Mouse (Mus musculus): ENCODE measurements around the gene Syt1. TPM values are rescaled to one million over a fixed set of nuclear protein-coding genes. Genes with fewer than 3 reads are reported as not detected.
A peak's percentile ranks its signal among the peaks of the same experiment; 100 is the strongest.

Syt1 gene
- polyA plus RNA-seq, 1 experiment = 748 TPM

- H3K4me1 ChIP-seq (ENCODE audit: control insufficient read depth, insufficient read depth, low read length) = no peaks in the 10 kb centered on the region; the same call in 1 of the 2 replicates
- TF ChIP-seq POLR2A (IDR thresholded peaks at IDR 0.05; ENCODE audit: extremely low read depth, insufficient read depth, low read length) = no peak
- TF ChIP-seq CTCF (IDR thresholded peaks at IDR 0.05; ENCODE audit: extremely low read depth, insufficient read depth, low read length) = no peak
- no peak overlapping the region for H3K4me3 ChIP-seq (ENCODE audit: insufficient read depth, low read length)
- no peak overlapping the region; the same call in 1 of the 2 replicates for H3K27ac ChIP-seq (ENCODE audit: insufficient read depth, low read length)
These were observed 540.3 kb downstream of the Syt1 start for GRCm38 (mm10) chr10:108470319-108470955.

DNA sequence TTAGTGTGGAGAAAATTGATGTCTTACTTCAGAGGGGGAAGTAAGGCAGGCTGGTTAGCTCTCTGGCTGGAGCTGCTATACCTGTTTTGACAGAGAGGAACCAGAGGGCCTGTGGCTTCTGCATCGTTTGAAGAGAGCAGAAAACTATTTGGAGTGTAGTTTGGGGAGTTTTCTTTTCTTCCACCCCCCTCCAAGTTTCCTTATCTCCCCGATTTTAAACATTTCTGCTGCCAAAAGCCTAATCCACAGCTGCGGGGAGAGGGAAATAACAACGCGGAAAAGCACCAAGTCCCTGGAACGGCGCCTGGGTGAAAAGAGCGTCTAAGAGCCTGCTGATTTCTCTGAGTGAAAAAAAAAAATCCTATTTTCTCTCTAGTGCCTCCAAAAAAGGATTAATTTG lies 544.2 kb downstream of the Syt1 start:
- no peak overlapping the region for H3K4me3 ChIP-seq (ENCODE audit: insufficient read depth, low read length)
- no peak overlapping the region for H3K27ac ChIP-seq (ENCODE audit: insufficient read depth, low read length)
- TF ChIP-seq POLR2A (IDR thresholded peaks at IDR 0.05; ENCODE audit: extremely low read depth, insufficient read depth, low read length) (no peak), CTCF (IDR thresholded peaks at IDR 0.05; ENCODE audit: extremely low read depth, insufficient read depth, low read length) (no peak)
- no peaks in the 10 kb centered on the region; the same call in 1 of the 2 replicates for H3K4me1 ChIP-seq (ENCODE audit: control insufficient read depth, insufficient read depth, low read length)

DNA sequence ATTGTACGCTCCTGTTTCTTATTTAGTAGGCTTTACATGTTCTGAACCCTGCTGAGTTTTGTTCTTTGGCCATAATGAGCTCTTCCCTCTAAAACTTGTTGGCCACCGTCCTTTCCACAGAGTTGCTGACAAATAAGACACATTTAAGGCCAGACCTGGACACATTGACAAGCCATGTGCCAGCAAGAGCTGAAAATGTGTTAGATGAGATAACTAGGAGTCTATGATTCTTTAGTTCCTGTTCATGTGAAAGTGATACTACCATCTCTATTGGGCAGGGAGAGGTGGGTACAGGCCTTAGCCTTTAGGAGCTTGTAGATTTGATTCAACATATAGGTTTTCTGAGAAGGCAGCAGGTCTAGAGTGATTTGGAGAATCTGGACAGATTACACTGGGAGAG lies 548.9 kb downstream of the Syt1 start:
- H3K27ac ChIP-seq (ENCODE audit: insufficient read depth, low read length) = no peak overlapping the region
- peaks cover under 1% of the 10 kb centered on the region for H3K4me1 ChIP-seq (ENCODE audit: control insufficient read depth, insufficient read depth, low read length)
- TF ChIP-seq POLR2A (IDR thresholded peaks at IDR 0.05; ENCODE audit: extremely low read depth, insufficient read depth, low read length) = no peak
- no peak for TF ChIP-seq CTCF (IDR thresholded peaks at IDR 0.05; ENCODE audit: extremely low read depth, insufficient read depth, low read length)
- H3K4me3 ChIP-seq (ENCODE audit: insufficient read depth, low read length) = no peak overlapping the region

GRCm38 (mm10) chr10:108457054-108457453 lies 553.7 kb downstream of the Syt1 start:
- Histone ChIP-seq H3K27ac (ENCODE audit: insufficient read depth, low read length) (peak overlapping the region; percentile 47), H3K4me3 (ENCODE audit: insufficient read depth, low read length) (no peak overlapping the region), H3K4me1 (ENCODE audit: control insufficient read depth, insufficient read depth, low read length) (peaks cover 2% of the 10 kb centered on the region)
- TF ChIP-seq POLR2A (IDR thresholded peaks at IDR 0.05; ENCODE audit: extremely low read depth, insufficient read depth, low read length) (no peak), CTCF (IDR thresholded peaks at IDR 0.05; ENCODE audit: extremely low read depth, insufficient read depth, low read length) (no peak)

DNA sequence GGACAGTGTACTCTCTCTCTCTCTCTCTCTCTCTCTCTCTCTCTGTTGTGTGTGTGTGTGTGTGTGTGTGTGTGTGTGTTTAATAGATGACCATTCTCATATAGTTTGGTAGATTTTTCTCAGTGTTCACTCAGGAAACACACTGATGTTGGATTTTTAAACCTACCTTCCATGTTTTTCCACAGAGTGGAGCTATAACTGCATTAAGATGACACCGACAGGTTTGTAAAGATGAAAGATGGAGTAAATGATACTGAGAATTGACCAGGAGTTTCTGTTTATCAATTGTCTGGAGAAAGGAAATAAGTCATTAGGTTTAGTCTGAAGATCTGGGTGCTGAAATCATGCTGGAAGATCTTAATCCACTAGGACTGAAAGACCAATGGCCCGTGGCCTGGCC lies 554.9 kb downstream of the Syt1 start:
- peaks cover 3% of the 10 kb centered on the region for H3K4me1 ChIP-seq (ENCODE audit: control insufficient read depth, insufficient read depth, low read length)
- TF ChIP-seq POLR2A (IDR thresholded peaks at IDR 0.05; ENCODE audit: extremely low read depth, insufficient read depth, low read length) = no peak
- TF ChIP-seq CTCF (IDR thresholded peaks at IDR 0.05; ENCODE audit: extremely low read depth, insufficient read depth, low read length) = no peak
- H3K27ac ChIP-seq (ENCODE audit: insufficient read depth, low read length) = no peak overlapping the region
- no peak overlapping the region for H3K4me3 ChIP-seq (ENCODE audit: insufficient read depth, low read length)

- peak overlapping the region; percentile 76 for H3K27ac ChIP-seq (ENCODE audit: insufficient read depth, low read length)
- H3K4me3 ChIP-seq (ENCODE audit: insufficient read depth, low read length) = no peak overlapping the region
- peaks cover 3% of the 10 kb centered on the region for H3K4me1 ChIP-seq (ENCODE audit: control insufficient read depth, insufficient read depth, low read length)
- TF ChIP-seq POLR2A (IDR thresholded peaks at IDR 0.05; ENCODE audit: extremely low read depth, insufficient read depth, low read length) = no peak
- no peak for TF ChIP-seq CTCF (IDR thresholded peaks at IDR 0.05; ENCODE audit: extremely low read depth, insufficient read depth, low read length)
These were observed 555.6 kb downstream of the Syt1 start for GRCm38 (mm10) chr10:108455204-108455603.

DNA sequence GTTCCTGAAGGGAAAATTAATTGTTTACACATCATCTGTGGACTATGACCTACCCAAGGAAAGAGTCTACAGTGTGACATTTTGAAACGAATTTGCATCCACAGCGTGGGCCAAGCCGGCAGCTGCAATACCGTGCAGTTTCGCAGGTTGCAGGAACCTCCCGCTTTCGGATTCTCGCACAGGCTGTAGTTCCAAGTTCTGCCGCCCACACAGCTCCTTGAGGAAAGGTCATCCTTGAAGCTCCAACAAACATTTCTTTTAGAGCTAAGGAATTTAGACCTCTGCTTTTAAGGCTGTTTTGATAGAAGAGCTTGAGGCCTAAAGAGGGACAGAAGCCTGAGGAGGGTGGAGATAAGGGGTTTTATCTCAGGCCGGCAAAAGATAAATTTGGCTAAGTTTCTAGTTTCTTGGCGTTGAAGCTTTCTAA lies 556.1 kb downstream of the Syt1 start:
- Histone ChIP-seq H3K27ac (ENCODE audit: insufficient read depth, low read length) (peak overlapping the region; percentile 76; the same call in 1 of the 2 replicates), H3K4me1 (ENCODE audit: control insufficient read depth, insufficient read depth, low read length) (peaks cover 3% of the 10 kb centered on the region), H3K4me3 (ENCODE audit: insufficient read depth, low read length) (no peak overlapping the region)
- TF ChIP-seq CTCF (IDR thresholded peaks at IDR 0.05; ENCODE audit: extremely low read depth, insufficient read depth, low read length) = no peak
- TF ChIP-seq POLR2A (IDR thresholded peaks at IDR 0.05; ENCODE audit: extremely low read depth, insufficient read depth, low read length) = no peak

DNA sequence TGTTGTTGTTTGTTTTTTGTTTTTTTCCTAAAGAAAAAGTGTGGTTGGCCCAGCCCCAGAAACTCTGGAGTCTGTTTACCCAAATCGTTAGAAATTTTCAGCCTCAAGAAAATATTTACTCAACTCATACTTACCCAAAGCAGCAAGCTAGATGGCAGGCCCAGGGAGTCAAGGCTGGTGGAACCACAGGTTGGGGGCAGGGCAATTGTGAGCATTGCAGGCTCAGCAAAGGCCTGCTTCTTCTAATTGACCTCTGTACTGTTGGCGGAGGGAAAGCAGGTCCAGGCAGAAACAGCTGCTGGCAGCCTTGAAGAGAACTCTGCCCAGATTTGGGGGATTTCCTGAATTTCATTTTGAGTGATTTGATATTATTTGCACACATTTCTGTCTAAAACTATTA lies 557.2 kb downstream of the Syt1 start:
- H3K27ac ChIP-seq (ENCODE audit: insufficient read depth, low read length) = no peak overlapping the region
- peaks cover 3% of the 10 kb centered on the region for H3K4me1 ChIP-seq (ENCODE audit: control insufficient read depth, insufficient read depth, low read length)
- TF ChIP-seq POLR2A (IDR thresholded peaks at IDR 0.05; ENCODE audit: extremely low read depth, insufficient read depth, low read length) (no peak), CTCF (IDR thresholded peaks at IDR 0.05; ENCODE audit: extremely low read depth, insufficient read depth, low read length) (no peak)
- no peak overlapping the region for H3K4me3 ChIP-seq (ENCODE audit: insufficient read depth, low read length)

GRCm38 (mm10) chr10:108452421-108452820 lies 558.4 kb downstream of the Syt1 start:
- no peak overlapping the region for H3K4me3 ChIP-seq (ENCODE audit: insufficient read depth, low read length)
- no peak overlapping the region for H3K27ac ChIP-seq (ENCODE audit: insufficient read depth, low read length)
- peaks cover 3% of the 10 kb centered on the region for H3K4me1 ChIP-seq (ENCODE audit: control insufficient read depth, insufficient read depth, low read length)
- TF ChIP-seq POLR2A (IDR thresholded peaks at IDR 0.05; ENCODE audit: extremely low read depth, insufficient read depth, low read length) (no peak), CTCF (IDR thresholded peaks at IDR 0.05; ENCODE audit: extremely low read depth, insufficient read depth, low read length) (no peak)

GRCm38 (mm10) chr10:108451516-108451915 lies 559.3 kb downstream of the Syt1 start:
- H3K4me1 ChIP-seq (ENCODE audit: control insufficient read depth, insufficient read depth, low read length) = 0 out of 2 replicates have a peak, but pooled peaks cover 2% of the 10 kb centered on the region
- TF ChIP-seq POLR2A (IDR thresholded peaks at IDR 0.05; ENCODE audit: extremely low read depth, insufficient read depth, low read length) (no peak), CTCF (IDR thresholded peaks at IDR 0.05; ENCODE audit: extremely low read depth, insufficient read depth, low read length) (no peak)

More at GRCm38 (mm10) chr10:108451516-108451915, 559.3 kb downstream of the Syt1 start:
- Histone ChIP-seq H3K4me3 (ENCODE audit: insufficient read depth, low read length) (no peak overlapping the region), H3K27ac (ENCODE audit: insufficient read depth, low read length) (no peak overlapping the region)

Data from cortical plate, adult 2 months (tissue).